Mouse (Mus musculus): ENCODE results near the gene Tsga10.

DNA sequence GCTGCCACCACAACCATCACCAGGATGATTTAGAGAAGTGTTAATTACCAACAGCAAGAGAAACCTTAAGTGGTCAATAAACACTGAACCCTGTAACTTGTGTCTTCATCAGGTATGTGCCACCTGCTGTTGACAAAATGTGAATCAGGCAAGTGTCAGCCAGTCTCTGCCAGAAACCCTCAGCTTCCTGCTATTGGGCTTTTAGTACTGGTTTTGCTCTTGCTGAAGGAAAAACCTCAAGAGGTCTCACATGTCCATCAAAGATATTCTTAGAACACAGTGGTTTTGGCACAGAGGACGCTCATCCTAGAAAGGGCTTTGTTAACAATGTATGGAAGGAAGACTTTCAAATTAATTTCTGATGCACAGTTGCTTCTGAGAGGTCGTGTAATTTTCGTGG lies 66.7 kb downstream of the Tsga10 start:
- TF ChIP-seq CTCF (IDR thresholded peaks at IDR 0.05; ENCODE audit: borderline replicate concordance, extremely low read depth, insufficient read depth, insufficient read length) = no peak
- no peak for TF ChIP-seq POLR2A (IDR thresholded peaks at IDR 0.05; ENCODE audit: borderline replicate concordance, extremely low read depth, insufficient read depth, insufficient read length, poor library complexity, severe bottlenecking)

Data from brain, embryonic 14.5 days (tissue).